Mouse (Mus musculus) embryonic facial prominence, embryonic 13.5 days (tissue): ENCODE results near the gene Zscan10. TPM values are rescaled to one million over a fixed set of nuclear protein-coding genes. Genes with fewer than 3 reads are reported as not detected.
"Not testable (repeated sequence)": the region's sequence is repeated elsewhere in the genome, so short reads cannot be mapped to it uniquely, and the experiment has no call there.

Source experiments
- ATAC-seq: fragments of 200-750 bp; cut with Nextera tagmentation; 2 replicates; pipeline ENCODE4 v1.8.0; 2017; ENCODE audit warnings: low read depth; ENCODE audit not compliant: insufficient number of reproducible peaks, insufficient read depth, low FRiP score, low TSS enrichment
- H3K27ac ChIP-seq: fragments of 300-500 bp; sonication (generic); 2 replicates; pipeline ENCODE4 v1.5.1; 2015; ENCODE audit warnings: moderate library complexity, mild to moderate bottlenecking, inconsistent platforms
- H3K27me3 ChIP-seq: fragments of 300-500 bp; sonication (generic); 2 replicates; pipeline ENCODE4 v1.6.1; 2015; ENCODE audit warnings: mild to moderate bottlenecking, inconsistent platforms
- H3K36me3 ChIP-seq: fragments of 300-500 bp; sonication (generic); 2 replicates; pipeline ENCODE4 v1.6.1; 2015; ENCODE audit warnings: mild to moderate bottlenecking, inconsistent platforms
- H3K4me1 ChIP-seq: fragments of 300-500 bp; sonication (generic); 2 replicates; pipeline ENCODE4 v1.6.1; 2015; ENCODE audit warnings: inconsistent platforms
- H3K4me2 ChIP-seq: fragments of 300-500 bp; sonication (generic); 2 replicates; pipeline ENCODE4 v1.6.1; 2015; ENCODE audit warnings: moderate library complexity, mild to moderate bottlenecking, inconsistent platforms
- H3K4me3 ChIP-seq: fragments of 300-500 bp; sonication (generic); 2 replicates; pipeline ENCODE4 v1.5.1; 2015; ENCODE audit warnings: mild to moderate bottlenecking, inconsistent platforms
- H3K9ac ChIP-seq: fragments of 300-500 bp; sonication (generic); 2 replicates; pipeline ENCODE4 v1.6.1; 2015; ENCODE audit warnings: mild to moderate bottlenecking, inconsistent platforms
- H3K9me3 ChIP-seq: fragments of 300-500 bp; sonication (generic); 2 replicates; pipeline ENCODE4 v1.6.1; 2016; ENCODE audit warnings: inconsistent platforms
- WGBS: fragments of 180-500 bp; shearing (Covaris S2); methylation state at CpG from one replicate; pipeline ENCODE4 v1.1.7; 2015; ENCODE audit warnings: mixed read lengths; 5-methylcytosine and 5-hydroxymethylcytosine counted together
- polyA plus RNA-seq: library from polyadenylated mRNA; unstranded; fragments of >200 nt; fragmentation: Nextera tagmentation; extraction: Ambion mirVana; gene quantifications from 2 replicates; pipeline ENCODE4 v1.2.1, GENCODE M21; 2015

Zscan10 gene
- polyA plus RNA-seq, 1 experiment from 2014 or later = 0.27 TPM

DNA sequence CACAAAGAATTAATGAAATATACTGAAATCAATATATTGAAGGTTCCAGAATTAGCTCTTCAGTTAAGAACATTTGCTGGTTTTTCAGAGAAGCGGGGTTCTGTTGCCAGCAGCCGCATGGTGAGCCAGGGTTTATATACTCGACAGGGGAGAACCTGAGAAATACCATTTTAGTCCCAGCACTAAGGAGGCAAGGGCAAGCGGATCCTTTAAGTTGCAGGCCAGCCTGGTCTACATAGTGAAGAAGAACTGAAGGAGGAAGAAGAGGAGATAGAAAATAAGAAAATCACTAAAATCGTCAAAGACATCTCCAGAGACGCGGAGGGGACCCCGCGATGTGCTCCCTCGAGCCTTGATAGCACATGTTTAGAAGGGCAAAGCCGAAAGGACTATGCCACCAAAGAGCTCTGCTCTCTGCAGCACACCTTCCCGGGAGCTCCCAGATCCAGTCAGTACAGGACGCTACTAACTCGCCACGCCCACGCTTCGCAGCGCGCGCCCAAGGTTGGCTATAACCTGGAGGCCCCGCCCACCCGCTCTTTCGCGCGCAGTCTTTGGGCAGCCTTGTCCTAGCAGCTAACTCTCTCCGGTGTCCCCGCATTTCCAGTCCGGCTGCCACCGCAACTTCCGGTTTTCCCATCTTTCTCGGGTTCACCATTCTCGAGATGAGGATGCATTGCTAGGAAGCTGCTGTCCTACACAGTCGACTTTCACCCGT, 8.3 kb upstream of the Zscan10 start:
- peak; percentile 99 for ATAC-seq
- H3K9me3 ChIP-seq = no peaks in the 10 kb centered on the region
- H3K9ac ChIP-seq = peak overlapping the region; percentile 77
- peak overlapping the region; percentile 72 for H3K4me2 ChIP-seq
- no peaks in the 10 kb centered on the region for H3K27me3 ChIP-seq
- no peaks in the 10 kb centered on the region for H3K36me3 ChIP-seq
- H3K4me3 ChIP-seq = peak overlapping the region; percentile 54
- 7% methylated on average over 34 of the region's 34 CpGs for WGBS
- H3K4me1 ChIP-seq = 0 out of 2 replicates have a peak, but pooled peaks cover 8% of the 10 kb centered on the region
- peak overlapping the region; percentile 86 for H3K27ac ChIP-seq

- H3K4me3 ChIP-seq = peak overlapping the region; percentile 54
- H3K27me3 ChIP-seq = no peaks in the 10 kb centered on the region
- 12% methylated on average over 13 of the region's 13 CpGs for WGBS
- peak overlapping the region; percentile 77 for H3K9ac ChIP-seq
- no peaks in the 10 kb centered on the region for H3K9me3 ChIP-seq
- H3K36me3 ChIP-seq = no peaks in the 10 kb centered on the region
- 0 out of 2 replicates have a peak, but pooled peaks cover 8% of the 10 kb centered on the region for H3K4me1 ChIP-seq
- peak; percentile 60 for ATAC-seq
- peak overlapping the region; percentile 72 for H3K4me2 ChIP-seq
- H3K27ac ChIP-seq = peak overlapping the region; percentile 86
These were observed 7.7 kb upstream of the Zscan10 start for GRCm38 (mm10) chr17:23592926-23593300.

DNA sequence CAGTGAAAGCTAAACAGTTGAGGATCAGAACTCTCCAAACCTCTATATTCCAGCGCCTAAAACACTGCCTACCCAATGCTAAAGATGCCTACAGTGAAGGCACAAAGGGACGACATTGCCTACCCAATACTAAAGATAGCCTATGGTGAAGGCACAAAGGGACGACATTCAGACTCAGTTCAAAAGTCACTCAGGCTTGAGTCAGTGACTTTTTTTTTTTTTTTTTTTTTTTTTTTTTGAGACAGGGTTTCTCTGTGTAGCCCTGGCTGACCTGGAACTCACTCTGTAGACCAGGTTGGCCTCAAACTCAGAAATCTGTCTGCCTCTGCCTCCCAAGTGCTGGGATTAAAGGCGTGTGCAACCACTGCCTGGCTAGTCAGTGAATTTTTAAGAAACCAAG, 5.5 kb upstream of the Zscan10 start:
- not testable (repeated sequence) for H3K9me3 ChIP-seq, H3K4me3 ChIP-seq, H3K36me3 ChIP-seq, ATAC-seq, H3K4me2 ChIP-seq, H3K27ac ChIP-seq, H3K27me3 ChIP-seq, H3K9ac ChIP-seq
- H3K4me1 ChIP-seq = peaks cover 18% of the 10 kb centered on the region; the same call in 1 of the 2 replicates
- 73% methylated on average over 4 of the region's 4 CpGs for WGBS

- Histone ChIP-seq H3K27ac (peak within 1 kb of the TSS; percentile 95), H3K27me3 (no peaks in the 10 kb centered on the region), H3K36me3 (no peaks in the 10 kb centered on the region), H3K4me1 (peaks cover 28% of the 10 kb centered on the region), H3K4me2 (peak within 1 kb of the TSS; percentile 78), H3K9me3 (no peaks in the 10 kb centered on the region), H3K9ac (peak within 1 kb of the TSS; percentile 74), H3K4me3 (peak within 1 kb of the TSS; percentile 47)
- ATAC-seq = peak; percentile 93
- 5% methylated on average over 31 of the region's 31 CpGs for WGBS
These were observed 1.8 kb upstream of the Zscan10 start, which contains the start of gene Zfp13 for GRCm38 (mm10) chr17:23598582-23599552. Gene Zfp13 (minus strand): TSS chr17:23599487.

DNA sequence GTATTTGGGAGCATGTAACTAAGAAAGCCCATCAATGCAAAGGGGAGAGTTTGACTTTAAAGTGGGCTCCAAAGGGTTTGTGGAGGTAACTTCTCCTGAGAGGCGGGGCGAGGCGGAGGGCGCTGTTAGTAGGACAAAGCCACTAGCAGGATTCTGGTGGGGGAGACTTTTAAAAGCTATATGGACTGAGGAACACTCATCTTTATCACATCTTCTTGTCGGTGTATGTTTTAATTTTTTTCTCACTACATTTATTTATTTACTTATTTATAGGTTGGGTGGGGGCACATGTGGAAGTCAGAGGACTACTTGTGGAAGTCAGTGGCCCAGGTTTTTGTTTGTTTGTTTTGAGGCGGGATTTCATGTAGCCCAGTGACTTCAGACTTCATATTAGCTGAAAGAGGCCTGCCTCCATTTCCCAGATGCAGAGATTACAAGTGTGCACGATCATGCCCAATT, 1.0 kb upstream of the Zscan10 start:
- peak overlapping the region; percentile 47 for H3K4me3 ChIP-seq
- ATAC-seq = no peak
- no peaks in the 10 kb centered on the region for H3K36me3 ChIP-seq
- peaks cover 28% of the 10 kb centered on the region for H3K4me1 ChIP-seq
- no peaks in the 10 kb centered on the region for H3K9me3 ChIP-seq
- peak overlapping the region; percentile 95 for H3K27ac ChIP-seq
- H3K27me3 ChIP-seq = no peaks in the 10 kb centered on the region
- H3K9ac ChIP-seq = peak overlapping the region; percentile 74
- peak overlapping the region; percentile 78 for H3K4me2 ChIP-seq
- 36% methylated on average over 7 of the region's 7 CpGs for WGBS

DNA sequence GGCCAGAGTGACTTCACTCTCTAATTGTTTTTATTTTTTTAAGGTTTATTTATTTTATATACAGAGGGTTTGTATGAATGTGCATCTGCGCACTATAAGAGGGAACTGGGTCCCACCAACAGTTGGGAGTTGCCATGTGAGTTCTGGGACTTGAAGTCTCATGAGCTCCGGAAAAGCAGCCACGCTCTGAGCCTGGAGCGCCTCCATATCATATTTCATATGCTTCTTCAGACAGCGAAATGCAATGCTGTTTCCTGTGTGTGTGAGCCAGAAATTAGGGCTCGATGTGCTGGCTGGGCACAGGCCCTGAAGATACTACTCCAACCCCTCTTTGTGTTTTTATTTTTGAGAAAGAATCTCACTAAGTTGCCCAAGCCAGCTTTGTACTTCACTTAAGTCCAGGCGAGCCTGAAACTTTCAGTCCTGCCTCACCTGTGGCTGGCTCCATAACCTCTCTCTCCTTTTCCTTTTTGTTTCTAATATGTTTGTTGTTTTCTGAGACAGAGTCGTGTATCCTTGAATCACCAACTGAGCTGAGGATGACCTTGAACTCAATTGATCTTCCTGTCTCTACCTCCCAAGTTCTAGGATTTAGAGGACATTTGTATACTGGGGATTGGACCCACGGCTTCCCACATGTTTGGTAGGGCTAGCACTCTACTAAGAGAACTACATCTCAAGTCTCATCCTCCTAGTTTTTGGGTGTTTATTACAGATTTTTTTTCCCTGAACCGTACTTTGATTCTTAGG, 1.4 kb downstream of the Zscan10 start:
- no peak for ATAC-seq
- no peaks in the 10 kb centered on the region for H3K9me3 ChIP-seq
- no peak overlapping the region for H3K4me3 ChIP-seq
- peak overlapping the region; percentile 32; the same call in 1 of the 2 replicates for H3K9ac ChIP-seq
- peaks cover 28% of the 10 kb centered on the region for H3K4me1 ChIP-seq
- 29% methylated on average over 10 of the region's 10 CpGs for WGBS
- H3K4me2 ChIP-seq = no peak overlapping the region
- no peaks in the 10 kb centered on the region for H3K36me3 ChIP-seq
- H3K27me3 ChIP-seq = no peaks in the 10 kb centered on the region
- peak overlapping the region; percentile 64 for H3K27ac ChIP-seq

DNA sequence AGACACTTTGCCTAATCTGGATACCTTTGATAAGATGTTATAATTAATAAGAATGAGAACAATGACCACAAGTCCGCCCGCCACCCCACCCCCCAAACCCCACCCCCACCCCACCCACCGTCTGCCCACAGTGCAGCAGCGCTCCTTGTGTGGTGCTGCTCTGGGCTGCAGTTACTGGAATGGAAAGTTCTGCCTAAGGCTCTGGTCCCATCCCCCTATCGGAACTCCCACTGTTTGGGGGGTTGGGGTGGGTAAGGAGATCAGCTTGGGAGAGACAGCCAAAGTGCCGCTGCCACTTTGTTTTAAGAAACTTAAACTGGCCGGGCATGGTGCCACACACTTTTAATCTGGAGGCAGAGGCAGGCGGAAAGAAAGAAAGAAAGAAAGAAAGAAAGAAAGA, 2.4 kb downstream of the Zscan10 start:
- WGBS = 15% methylated on average over 8 of the region's 8 CpGs
- Histone ChIP-seq H3K9ac (no peak overlapping the region), H3K36me3 (no peaks in the 10 kb centered on the region), H3K9me3 (no peaks in the 10 kb centered on the region), H3K4me2 (peak overlapping the region; percentile 36; the same call in 1 of the 2 replicates), H3K27me3 (no peaks in the 10 kb centered on the region), H3K4me3 (no peak overlapping the region), H3K27ac (no peak overlapping the region), H3K4me1 (peaks cover 28% of the 10 kb centered on the region)
- no peak for ATAC-seq

DNA sequence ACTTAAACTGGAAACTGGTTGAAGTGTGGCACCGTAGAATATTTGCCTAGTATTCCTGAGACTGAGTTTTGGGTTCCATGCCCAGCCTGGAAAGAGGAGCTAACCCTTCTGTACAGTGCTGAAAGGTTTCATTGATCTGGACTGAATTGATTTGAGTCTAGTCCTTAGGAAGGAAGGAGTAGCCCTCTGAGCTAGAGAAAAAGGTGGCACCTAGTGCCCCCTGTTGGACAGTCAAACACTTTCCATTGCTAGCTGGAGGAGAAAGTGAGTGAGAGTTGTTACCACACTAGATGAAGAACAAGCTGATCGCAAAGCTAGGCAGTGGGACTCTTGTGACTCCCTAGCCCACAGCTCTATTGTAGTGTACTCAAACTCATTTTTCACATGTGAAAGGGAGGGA, 2.9 kb downstream of the Zscan10 start:
- Histone ChIP-seq H3K4me3 (no peak overlapping the region), H3K4me1 (peaks cover 27% of the 10 kb centered on the region), H3K4me2 (no peak overlapping the region), H3K36me3 (no peaks in the 10 kb centered on the region), H3K9me3 (no peaks in the 10 kb centered on the region), H3K27me3 (no peaks in the 10 kb centered on the region), H3K9ac (no peak overlapping the region), H3K27ac (no peak overlapping the region)
- no peak for ATAC-seq
- WGBS = 53% methylated on average over 2 of the region's 2 CpGs

- no peaks in the 10 kb centered on the region for H3K27me3 ChIP-seq
- 79% methylated on average over 7 of the region's 7 CpGs for WGBS
- no peak for ATAC-seq
- no peak overlapping the region for H3K4me2 ChIP-seq
- no peak overlapping the region for H3K27ac ChIP-seq
- H3K4me3 ChIP-seq = no peak overlapping the region
- peaks cover 22% of the 10 kb centered on the region for H3K4me1 ChIP-seq
- no peaks in the 10 kb centered on the region for H3K36me3 ChIP-seq
- no peak overlapping the region for H3K9ac ChIP-seq
- H3K9me3 ChIP-seq = no peaks in the 10 kb centered on the region
These were observed 3.7 kb downstream of the Zscan10 start for GRCm38 (mm10) chr17:23604394-23604793.

GRCm38 (mm10) chr17:23605220-23605619, 4.6 kb downstream of the Zscan10 start:
- no peak overlapping the region for H3K4me2 ChIP-seq
- no peak overlapping the region for H3K4me3 ChIP-seq
- no peak for ATAC-seq
- no peaks in the 10 kb centered on the region for H3K9me3 ChIP-seq
- H3K27me3 ChIP-seq = no peaks in the 10 kb centered on the region
- 81% methylated on average over 8 of the region's 8 CpGs for WGBS
- no peaks in the 10 kb centered on the region for H3K36me3 ChIP-seq
- H3K4me1 ChIP-seq = peaks cover 17% of the 10 kb centered on the region
- H3K27ac ChIP-seq = no peak overlapping the region
- H3K9ac ChIP-seq = no peak overlapping the region

DNA sequence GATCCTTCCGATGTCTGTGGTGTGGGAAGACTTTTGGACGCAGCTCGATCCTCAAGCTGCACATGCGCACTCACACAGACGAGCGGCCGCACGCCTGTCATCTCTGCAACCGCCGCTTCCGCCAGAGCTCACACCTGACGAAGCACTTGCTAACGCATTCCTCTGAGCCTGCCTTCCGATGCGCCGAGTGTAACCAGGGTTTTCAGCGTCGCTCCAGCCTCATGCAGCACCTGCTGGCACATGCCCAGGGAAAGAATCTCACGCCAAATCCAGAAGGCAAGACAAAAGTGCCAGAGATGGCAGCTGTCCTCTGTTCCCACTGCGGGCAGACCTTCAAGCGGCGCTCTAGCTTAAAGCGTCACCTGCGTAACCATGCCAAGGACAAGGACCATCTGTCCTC, 9.0 kb downstream of the Zscan10 start:
- WGBS = 89% methylated on average over 24 of the region's 24 CpGs
- Histone ChIP-seq H3K9ac (no peak overlapping the region), H3K9me3 (no peaks in the 10 kb centered on the region), H3K36me3 (no peaks in the 10 kb centered on the region), H3K27me3 (no peaks in the 10 kb centered on the region), H3K4me1 (no peaks in the 10 kb centered on the region), H3K4me2 (no peak overlapping the region), H3K4me3 (no peak overlapping the region), H3K27ac (no peak overlapping the region)
- no peak for ATAC-seq
